ENCODE assay signal across 24 mouse cellular contexts in the genomic region with DNA sequence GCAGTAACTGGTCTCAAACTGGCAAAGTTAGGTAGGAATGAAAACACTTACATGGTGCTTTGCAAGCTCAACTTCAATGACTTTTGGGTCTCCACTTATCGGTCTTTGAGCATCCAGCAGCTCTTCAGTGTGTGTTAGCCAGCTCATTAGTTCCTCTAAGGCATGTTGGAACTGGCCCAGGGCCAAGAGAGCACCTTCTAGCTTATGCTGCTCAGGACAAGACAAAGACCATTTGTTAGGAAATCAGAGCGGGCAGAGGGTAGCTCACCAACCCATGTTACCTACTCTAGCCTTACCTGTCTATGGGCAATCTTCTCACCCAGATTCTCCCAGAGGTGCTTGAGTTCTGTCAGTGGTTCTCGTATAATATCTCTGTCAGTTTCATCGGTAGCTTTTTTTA. TPM values are rescaled to one million over a fixed set of nuclear protein-coding genes. Genes with fewer than 3 reads are reported as not detected.
DNase-seq lines count a peak whose midpoint lies in the region; ATAC-seq and TF ChIP-seq lines count a peak whose summit lies in the region.
"Had no signal": no experiment of that assay in that cellular context is flagged by ENCODE, and none has a peak within 500 bp of the region (broad histone marks: within the 10 kb centered on the region; RNA-seq: fewer than 3 reads in every experiment).

No protein-coding gene starts in this region.

- no peak for ATAC-seq in cerebellum, adult (ENCODE audit: insufficient number of reproducible peaks, low FRiP score, low TSS enrichment)
- ATAC-seq: forebrain, embryonic 15.5 days had no signal

- H3K27ac ChIP-seq in kidney, adult 2 months (ENCODE audit: insufficient read depth, low read depth, low read length) = no peak overlapping the region
- H3K27ac ChIP-seq in layer of hippocampus, adult 2 months = peak overlapping the region; percentile 15; the same call in 1 of the 2 replicates
- H3K27ac ChIP-seq: embryonic facial prominence, embryonic 15.5 days; forebrain, embryonic 15.5 days; heart, embryonic 10.5 days; hindbrain, embryonic 14.5 days had no signal

- no peak overlapping the region for H3K4me3 ChIP-seq in kidney, adult 2 months (ENCODE audit: insufficient read depth, low read depth, low read length)
- no peak overlapping the region for H3K4me3 ChIP-seq in layer of hippocampus, adult 2 months
- H3K4me3 ChIP-seq: embryonic facial prominence, embryonic 15.5 days; erythroblast, embryonic 14.5 days; forebrain, embryonic 15.5 days; heart, embryonic 10.5 days had no signal

- DNase-seq in cerebellum, postnatal 36 days = peak; percentile 25 to 31
- DNase-seq in kidney, adult 2 months = peak; percentile 14
- no peak for DNase-seq in kidney, adult 11 months
- DNase-seq in layer of hippocampus, adult 2 months (ENCODE audit: low spot score in 2 of 2) = no peak
- no peak for DNase-seq in layer of hippocampus, adult 11-12 months (ENCODE audit: low spot score)
- DNase-seq in brain, adult 2 months (ENCODE audit: low read depth, low spot score) = peak; percentile 23
- DNase-seq in thymus, postnatal 14 days = no peak
- DNase-seq: adrenal gland, adult 8-10 months; adrenal gland, postnatal 36 days; embryo, embryonic 11 days; gastrocnemius, postnatal 36 days; heart, adult 18-20 months; heart, postnatal 14 days had no signal

- peaks cover 31% of the 10 kb centered on the region for H3K36me3 ChIP-seq in kidney, adult 2 months (ENCODE audit: control insufficient read depth, insufficient read depth, low read length)

- H3K4me1 ChIP-seq in kidney, adult 2 months (ENCODE audit: control insufficient read depth, insufficient read depth, low read length) = no peaks in the 10 kb centered on the region
- H3K4me1 ChIP-seq: embryonic facial prominence, embryonic 15.5 days; forebrain, embryonic 15.5 days; heart, embryonic 10.5 days had no signal

- TF ChIP-seq CTCF in kidney, adult 2 months (conservative IDR thresholded peaks at IDR 0.05; ENCODE audit: insufficient read depth, insufficient read length, low read depth, low read length) = no peak
- TF ChIP-seq CTCF in layer of hippocampus, adult 2 months (conservative IDR thresholded peaks at IDR 0.05) = no peak

- no peak for TF ChIP-seq POLR2A in kidney, adult 2 months (IDR thresholded peaks at IDR 0.05; ENCODE audit: low read depth, low read length)

- 84% methylated on average over 4 of the region's 4 CpGs for WGBS in kidney, adult 2 months

- no peaks in the 10 kb centered on the region for H3K27me3 ChIP-seq in kidney, adult 2 months (replicated peaks; ENCODE audit: control insufficient read depth, insufficient read depth, low read length)
- H3K27me3 ChIP-seq: embryonic facial prominence, embryonic 15.5 days; forebrain, embryonic 15.5 days had no signal

RNA-seq across cellular contexts. Expression of gene Bmp8a, which starts 39.0 kb away (rescaled TPM):
- polyA plus RNA-seq in kidney, adult 2 months (2012; rRNA removed) = 1.5 and 2.9 TPM in 2 replicates
- total RNA-seq in layer of hippocampus, adult 2 months (2021) = under 1 TPM in 1 of 2 experiments, not detected in 1; 0.15 TPM
- total RNA-seq: common myeloid progenitor, adult 5-6 weeks; heart, adult 18-20 months; hematopoietic stem cell, adult 5-6 weeks had no signal
- polyA plus RNA-seq: erythroblast, embryonic 14.5 days; heart, embryonic 14.5 days had no signal

RNA-seq across cellular contexts. Expression of gene Oxct2a, which starts 58.6 kb away (rescaled TPM):
- 0.11 and 0.30 TPM in 2 replicates for polyA plus RNA-seq in kidney, adult 2 months (2012; rRNA removed)
- total RNA-seq in layer of hippocampus, adult 2 months (2021) = not detected
- total RNA-seq: adrenal gland, adult 8-10 months; adrenal gland, postnatal 36 days; common myeloid progenitor, adult 5-6 weeks; heart, adult 18-20 months; heart, postnatal 14 days; hematopoietic stem cell, adult 5-6 weeks had no signal
- polyA plus RNA-seq: embryonic facial prominence, embryonic 11.5 days; erythroblast, embryonic 14.5 days; forebrain, embryonic 11.5 days; forebrain, embryonic 15.5 days; heart, embryonic 10.5 days; heart, embryonic 14.5 days had no signal

Comparison
In these comparisons a context has a peak if more than half of its experiments do, and no peak if none do; other contexts are left out.
1. DNase-seq: peak in cerebellum, postnatal 36 days (2 of 2), kidney, adult 2 months (single experiment) and brain, adult 2 months (single experiment); none in kidney, adult 11 months (single experiment), layer of hippocampus, adult 2 months (0 of 2), layer of hippocampus, adult 11-12 months (single experiment) and thymus, postnatal 14 days (single experiment).